Mouse (Mus musculus) retina, adult 2 months (tissue): ENCODE data around the gene Sumf1.
A peak's percentile ranks its signal among the peaks of the same experiment; 100 is the strongest.

Experiments
- DNase-seq: peaks from one replicate; pipeline ENCODE4 v3.0.0-alpha.2; 2012; ENCODE audit warnings: low read depth, low spot score

Sumf1 gene

GRCm38 (mm10) chr6:108148435-108148834 lies 36.9 kb downstream of the Sumf1 start:
- no peak for DNase-seq

- DNase-seq, result no peak
Observed at GRCm38 (mm10) chr6:108146637-108147036, 38.7 kb downstream of the Sumf1 start.

DNA sequence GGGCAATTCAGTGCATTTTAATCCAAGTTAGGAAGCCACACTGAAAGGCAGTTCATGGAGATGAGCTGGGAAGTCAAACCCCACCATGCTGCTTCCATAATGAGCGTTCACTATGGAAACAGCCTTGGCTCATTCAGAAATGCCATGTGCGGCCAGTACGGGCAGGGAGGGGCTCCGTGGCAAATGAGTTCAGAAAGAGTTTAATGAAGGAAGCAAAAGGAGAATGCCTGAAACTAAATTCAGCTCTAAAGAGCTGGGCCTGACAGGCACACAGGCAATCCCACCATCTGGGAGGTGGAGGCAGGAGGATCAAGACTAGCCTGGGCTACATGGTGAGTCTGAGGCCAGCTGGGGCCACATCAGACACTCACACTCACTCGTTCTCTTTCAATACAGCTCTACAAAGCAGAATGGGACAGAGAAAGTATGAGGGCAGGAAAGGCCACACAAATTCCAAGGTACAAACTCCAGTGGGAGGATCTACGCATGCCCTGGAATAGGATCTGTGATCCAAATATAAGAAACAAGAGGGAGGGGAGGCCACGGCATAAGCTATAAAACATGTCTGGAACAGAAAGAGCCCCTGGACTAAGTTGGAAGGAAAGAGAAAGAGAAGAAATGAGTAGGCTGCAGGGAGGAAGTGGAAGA lies 39.3 kb downstream of the Sumf1 start:
- DNase-seq, result no peak

DNA sequence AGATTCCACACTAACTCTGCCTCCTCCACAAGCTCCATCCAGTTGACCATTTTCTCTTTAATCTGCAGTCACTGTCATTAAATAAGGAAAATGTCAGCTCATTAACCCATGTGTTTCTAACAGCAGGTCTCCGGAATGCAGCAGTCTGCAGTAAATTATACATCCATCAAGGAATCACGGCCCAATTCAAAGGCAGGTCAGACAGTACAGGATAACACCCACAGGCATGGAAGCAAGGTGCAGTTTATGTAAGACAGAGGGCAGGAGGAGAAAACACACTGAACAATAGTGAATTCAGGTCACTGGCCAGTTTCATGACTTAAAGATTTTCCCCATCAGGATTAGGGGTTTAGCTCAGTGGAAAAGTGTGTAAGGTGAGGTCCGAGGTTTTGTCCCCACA lies 40.1 kb downstream of the Sumf1 start:
- no peak for DNase-seq

DNA sequence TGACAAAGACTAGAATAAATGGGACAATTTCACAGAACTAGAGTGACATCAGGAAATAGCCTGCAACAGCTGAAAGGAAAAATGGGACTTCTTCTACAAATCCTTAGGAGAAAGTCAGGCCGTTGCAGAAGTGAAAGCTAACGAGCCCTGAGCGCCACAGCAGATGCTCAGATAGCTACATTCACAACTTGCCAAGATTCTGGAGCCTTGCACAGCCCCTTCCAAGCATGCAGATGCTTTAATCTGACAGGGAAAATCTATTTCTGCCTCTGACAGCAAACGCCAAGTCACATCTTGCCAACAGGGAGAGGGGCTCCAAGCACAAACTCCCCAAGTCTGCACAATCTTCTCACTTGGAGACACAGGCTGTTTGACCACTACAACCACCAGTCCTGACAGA lies 42.6 kb downstream of the Sumf1 start:
- no peak for DNase-seq

GRCm38 (mm10) chr6:108140722-108141490 lies 44.5 kb downstream of the Sumf1 start:
- no peak for DNase-seq

- no peak for DNase-seq
Observed at GRCm38 (mm10) chr6:108137031-108137430, 48.4 kb downstream of the Sumf1 start.

DNA sequence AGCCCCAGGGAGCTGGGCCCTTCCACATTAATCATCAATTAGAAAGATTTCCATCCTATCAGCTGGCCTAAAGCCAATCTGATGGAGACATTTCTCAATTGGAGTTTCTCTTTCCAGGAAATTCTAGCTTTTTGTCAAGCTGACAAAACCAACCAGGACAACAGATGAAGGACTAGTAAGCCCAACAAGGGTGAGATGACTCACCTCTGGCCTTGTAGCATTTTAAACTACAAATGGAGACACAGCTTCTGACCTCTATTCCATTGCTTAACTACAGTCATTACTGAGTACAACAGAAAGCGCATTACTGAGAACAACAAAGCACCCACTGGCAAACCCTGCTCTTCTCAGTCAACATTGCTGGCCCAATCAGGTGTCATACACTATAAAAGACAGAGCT lies 49.1 kb downstream of the Sumf1 start:
- no peak for DNase-seq

DNA sequence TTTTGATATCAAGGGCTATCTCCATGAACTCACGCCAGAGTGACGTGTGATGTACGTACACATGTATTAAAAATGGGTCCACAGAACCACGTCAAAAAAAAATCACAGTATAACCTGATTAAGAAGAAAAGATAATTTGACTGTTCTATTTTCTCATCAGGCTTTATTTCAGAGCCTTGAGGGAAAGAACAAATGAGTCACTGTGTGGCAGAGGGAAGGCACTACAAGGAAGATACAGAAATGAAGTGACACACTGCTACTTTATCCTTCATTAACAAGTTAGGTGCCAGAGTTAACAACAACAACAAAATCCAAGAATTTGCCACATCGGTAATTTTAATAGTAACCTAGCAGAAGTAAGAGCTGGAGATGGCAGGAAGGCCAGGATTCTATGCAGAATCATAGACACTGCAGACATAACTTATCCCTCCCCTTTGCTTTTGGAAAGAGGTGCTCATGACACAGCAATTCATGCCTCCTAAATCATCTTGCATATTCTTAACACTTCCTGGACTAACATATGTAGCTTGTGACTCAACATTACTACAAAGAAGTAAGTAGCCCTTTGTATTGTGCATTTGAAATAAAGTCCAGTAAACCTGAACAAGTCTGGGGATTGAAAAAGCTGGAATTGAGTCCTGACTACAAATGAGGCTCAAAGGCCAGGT lies 53.0 kb downstream of the Sumf1 start:
- DNase-seq, result no peak

DNA sequence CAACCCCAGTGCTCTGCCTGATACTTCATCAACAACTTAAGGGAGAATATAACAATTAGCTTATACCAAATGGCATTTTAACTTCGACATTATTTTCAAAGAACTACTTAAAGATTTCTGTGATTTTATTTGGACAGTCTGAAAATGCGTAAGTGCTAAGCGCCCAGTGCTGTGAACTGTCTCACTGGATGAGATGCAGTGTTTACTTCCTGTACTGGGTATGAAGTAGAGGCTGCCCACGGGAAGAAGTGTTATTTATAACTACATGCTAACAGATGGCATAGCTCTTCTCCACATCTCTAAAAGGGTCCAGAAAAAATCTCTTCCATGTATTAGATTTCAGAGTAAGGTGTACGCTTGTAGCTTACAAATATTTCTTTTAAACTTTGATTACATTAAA lies 54.7 kb downstream of the Sumf1 start:
- DNase-seq, result no peak

DNA sequence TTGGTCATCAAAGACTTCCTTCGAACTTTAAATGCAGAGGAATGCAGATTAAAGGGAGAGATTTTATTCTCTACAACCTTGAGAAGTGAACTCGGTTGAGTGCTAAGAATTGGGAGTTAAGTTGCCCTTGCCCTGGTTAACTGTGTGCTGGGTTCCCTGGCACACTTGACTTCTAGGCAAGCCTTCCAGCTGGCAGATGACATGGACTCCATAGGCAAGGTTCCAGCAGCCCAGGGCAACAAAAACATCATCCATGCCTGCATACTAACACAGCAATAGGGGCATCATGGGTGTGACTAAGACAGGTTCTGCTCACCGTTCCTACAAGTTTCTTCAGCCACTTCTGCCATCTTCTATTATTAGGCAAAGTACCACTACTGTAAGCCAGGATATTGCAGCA lies 58.8 kb downstream of the Sumf1 start:
- no peak for DNase-seq

GRCm38 (mm10) chr6:108125474-108125873 lies 59.9 kb downstream of the Sumf1 start:
- DNase-seq, result no peak

DNA sequence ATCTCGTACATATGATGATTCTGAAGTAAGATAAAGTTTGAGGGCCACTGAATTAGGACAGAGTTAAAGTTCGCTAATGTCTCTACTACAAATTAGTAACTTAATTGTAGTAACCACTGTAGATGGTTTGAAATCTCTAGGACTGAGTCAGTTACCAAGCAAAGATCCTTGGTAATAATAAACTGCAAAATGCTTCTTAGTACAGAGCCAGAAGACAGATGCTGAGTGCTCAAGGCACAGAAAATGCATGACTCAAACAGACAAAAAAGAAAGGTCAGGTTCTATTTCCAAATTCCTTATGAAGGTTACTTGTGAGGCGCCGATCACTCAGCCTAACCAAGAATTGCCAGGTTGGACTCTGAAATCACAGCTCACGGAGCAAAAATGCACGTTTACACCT lies 67.5 kb downstream of the Sumf1 start:
- DNase-seq, result no peak

- DNase-seq, result no peak
Observed at GRCm38 (mm10) chr6:108114971-108115370, 70.4 kb downstream of the Sumf1 start.

GRCm38 (mm10) chr6:108111693-108112092 lies 73.7 kb downstream of the Sumf1 start:
- no peak for DNase-seq

GRCm38 (mm10) chr6:108110336-108110735 lies 75.0 kb downstream of the Sumf1 start:
- no peak for DNase-seq

DNA sequence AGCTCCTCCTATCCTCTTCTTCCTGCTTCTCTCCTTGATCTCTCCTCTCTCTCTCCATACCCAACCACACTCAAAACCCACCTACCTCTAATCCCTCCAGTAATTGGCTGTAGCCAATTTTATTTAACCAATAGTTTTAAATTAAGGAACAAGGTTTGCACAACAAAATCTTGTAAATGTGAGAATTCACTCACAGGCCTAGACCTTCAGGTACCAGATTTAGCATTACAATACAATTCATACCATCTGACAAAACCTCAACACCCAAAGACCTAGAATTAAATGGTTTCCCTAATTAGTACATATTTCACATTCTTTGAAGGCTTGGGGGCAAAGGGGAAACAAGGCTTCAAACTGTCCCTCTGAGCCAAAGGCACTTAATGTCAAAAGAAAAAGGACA lies 78.0 kb downstream of the Sumf1 start:
- DNase-seq, result no peak

GRCm38 (mm10) chr6:108101936-108102830 lies 83.2 kb downstream of the Sumf1 start:
- no peak for DNase-seq

DNA sequence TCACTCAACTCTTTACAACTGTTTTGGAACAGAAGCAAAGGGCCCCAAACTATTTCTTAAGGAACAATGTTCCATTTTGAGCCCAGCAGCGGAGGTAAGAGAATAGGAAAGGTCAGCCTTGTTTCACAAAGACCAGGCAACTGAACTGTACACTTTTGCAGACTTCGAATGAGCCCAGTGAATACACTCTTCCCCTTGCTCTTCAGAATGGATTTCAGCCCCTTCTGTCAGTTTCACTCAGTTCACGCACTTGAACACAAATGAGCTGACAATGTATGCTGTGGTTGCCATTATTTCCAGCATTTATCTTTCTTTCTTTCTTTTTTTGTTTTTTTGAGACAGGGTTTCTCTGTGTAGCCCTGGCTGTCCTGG lies 86.5 kb downstream of the Sumf1 start:
- no peak for DNase-seq

DNA sequence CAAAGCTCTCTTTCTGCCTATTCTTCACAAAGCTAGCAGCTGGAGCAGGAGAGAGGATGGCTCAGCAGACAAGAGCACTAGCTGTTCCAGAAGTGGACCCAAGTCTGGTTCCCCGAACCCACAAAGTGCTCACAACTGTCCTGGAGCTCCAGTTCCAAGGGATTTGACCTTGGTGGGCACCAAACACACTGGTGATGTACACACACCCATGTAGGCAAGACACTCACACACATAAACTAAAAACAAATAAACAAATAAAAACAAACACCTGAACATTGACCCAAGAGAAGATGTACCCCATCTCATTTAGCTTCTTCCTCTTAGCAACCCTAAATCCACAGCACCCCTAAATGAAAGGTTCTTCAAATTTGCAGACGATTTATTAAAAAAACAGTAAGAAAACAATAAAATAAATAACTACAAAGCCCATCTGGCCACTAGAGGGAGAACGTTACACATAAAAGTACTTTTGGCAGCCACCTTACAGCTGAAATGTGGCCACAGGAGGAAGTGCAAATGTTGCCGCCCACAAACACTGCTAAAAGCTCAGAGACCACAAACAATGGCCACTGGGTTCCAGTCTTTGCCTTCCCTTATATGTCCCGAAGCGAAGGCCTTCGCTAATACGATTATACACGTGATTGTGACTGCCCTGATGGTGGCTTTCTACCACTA lies 87.1 kb downstream of the Sumf1 start:
- DNase-seq, result peak; percentile 33

- no peak for DNase-seq
Observed at GRCm38 (mm10) chr6:108095445-108095844, 89.9 kb downstream of the Sumf1 start.
